Mouse (Mus musculus) small intestine, adult 2 months (tissue): ENCODE results near the gene Paqr7.

ENCODE experiments used
- CTCF ChIP-seq: fragments of 200-500 bp; IDR thresholded peaks from 2 replicates; pipeline ENCODE4 v1.5.1; 2012; ENCODE audit warnings: low read depth, mild to moderate bottlenecking, control low read depth, inconsistent platforms, low read length, moderate library complexity, mixed read lengths; ENCODE audit not compliant: insufficient replicate concordance, insufficient read length; ENCODE audit errors: extremely low read depth
- POLR2A ChIP-seq: fragments of 200-500 bp; IDR thresholded peaks from 2 replicates; pipeline ENCODE4 v1.6.1; 2012; ENCODE audit warnings: low read depth, mild to moderate bottlenecking, control low read depth, inconsistent platforms, low read length, moderate library complexity

- no peak for TF ChIP-seq POLR2A
- no peak for TF ChIP-seq CTCF
These were observed 61.2 kb downstream of the Paqr7 start for GRCm38 (mm10) chr4:134557626-134558249.
